Mouse (Mus musculus) ES-Bruce4 (cell line): ENCODE measurements around the gene Adgra3.

ENCODE experiments used
- CTCF ChIP-seq: IDR thresholded peaks from one replicate; pipeline ENCODE4 v1.8.1; 2011; ENCODE audit warnings: low read depth, low read length
- POLR2A ChIP-seq: IDR thresholded peaks from one replicate; pipeline ENCODE4 v1.8.1; 2011; ENCODE audit warnings: low read length; ENCODE audit not compliant: insufficient read depth

DNA sequence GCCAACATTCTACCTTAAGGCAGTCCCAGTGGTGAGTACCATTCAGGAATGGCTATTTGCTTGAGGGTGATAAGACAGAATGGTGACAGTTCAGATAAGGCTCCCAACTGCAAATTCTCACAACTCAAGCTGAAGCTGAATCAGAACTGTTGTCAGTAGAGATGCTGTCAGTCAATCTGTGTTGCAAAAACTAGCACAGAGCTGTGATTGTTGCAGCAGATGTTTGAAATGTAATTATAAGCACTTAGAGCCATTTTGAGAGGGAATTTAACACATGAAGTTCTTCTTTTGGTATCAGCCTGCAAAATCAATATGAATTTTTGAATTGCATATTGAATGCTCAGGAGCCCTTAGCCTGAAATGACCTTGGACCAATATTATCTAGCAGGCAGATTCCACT lies 15.4 kb upstream of the Adgra3 start:
- no peak for TF ChIP-seq CTCF
- no peak for TF ChIP-seq POLR2A
